Mouse (Mus musculus): ENCODE results near the gene Pacsin2.

DNA sequence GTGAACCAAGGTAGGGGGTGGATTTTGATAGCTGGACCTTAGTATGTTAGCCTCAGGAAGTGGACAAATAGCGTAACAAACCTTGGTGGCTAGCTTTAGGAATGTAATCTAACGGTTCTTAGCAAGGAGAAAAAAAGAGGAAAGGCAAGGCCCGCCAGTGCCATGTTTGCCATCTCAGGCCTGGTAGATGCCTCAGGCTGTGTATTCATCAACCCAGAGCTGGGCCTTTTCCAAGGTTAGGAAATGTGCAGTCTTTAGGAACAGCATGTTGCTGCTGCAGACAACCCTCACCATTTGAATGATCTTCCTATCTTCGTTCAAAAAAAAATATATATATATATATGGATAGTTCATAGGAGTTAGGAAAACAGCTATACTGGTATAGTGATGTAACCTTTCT lies 112.9 kb downstream of the Pacsin2 start:
- TF ChIP-seq CTCF (IDR thresholded peaks at IDR 0.05; ENCODE audit: low read depth, low read length) (no peak), GATA1 (IDR thresholded peaks at IDR 0.05; ENCODE audit: borderline replicate concordance, low read length) (no peak), TAL1 (conservative IDR thresholded peaks at IDR 0.05; ENCODE audit: low read depth, low read length) (no peak), GATA2 (IDR thresholded peaks at IDR 0.05; ENCODE audit: borderline replicate concordance, low read depth, low read length) (no peak), POLR2AphosphoS5 (IDR thresholded peaks at IDR 0.05; ENCODE audit: insufficient replicate concordance, low read depth, low read length) (no peak)

Data from G1E (cell line).